Mouse (Mus musculus) cerebellum, adult 2 months (tissue): ENCODE results near the gene Mapk1ip1.

Experiments used
- CTCF ChIP-seq: fragments of 200-500 bp; IDR thresholded peaks from 2 replicates; pipeline ENCODE4 v1.5.1; 2011; ENCODE audit warnings: low read depth, mild to moderate bottlenecking, control low read depth, low read length, moderate library complexity, borderline replicate concordance; ENCODE audit not compliant: insufficient read depth
- POLR2A ChIP-seq: fragments of 200-500 bp; IDR thresholded peaks from 2 replicates; pipeline ENCODE4 v1.6.1; 2011; ENCODE audit warnings: low read length, control low read depth, borderline replicate concordance; ENCODE audit not compliant: insufficient read depth

- TF ChIP-seq POLR2A (no peak), CTCF (no peak)
These were observed 21.2 kb upstream of the Mapk1ip1 start for GRCm38 (mm10) chr7:138867286-138867685.
